ENCODE assay signal across 9 mouse cellular contexts in the genomic region with DNA sequence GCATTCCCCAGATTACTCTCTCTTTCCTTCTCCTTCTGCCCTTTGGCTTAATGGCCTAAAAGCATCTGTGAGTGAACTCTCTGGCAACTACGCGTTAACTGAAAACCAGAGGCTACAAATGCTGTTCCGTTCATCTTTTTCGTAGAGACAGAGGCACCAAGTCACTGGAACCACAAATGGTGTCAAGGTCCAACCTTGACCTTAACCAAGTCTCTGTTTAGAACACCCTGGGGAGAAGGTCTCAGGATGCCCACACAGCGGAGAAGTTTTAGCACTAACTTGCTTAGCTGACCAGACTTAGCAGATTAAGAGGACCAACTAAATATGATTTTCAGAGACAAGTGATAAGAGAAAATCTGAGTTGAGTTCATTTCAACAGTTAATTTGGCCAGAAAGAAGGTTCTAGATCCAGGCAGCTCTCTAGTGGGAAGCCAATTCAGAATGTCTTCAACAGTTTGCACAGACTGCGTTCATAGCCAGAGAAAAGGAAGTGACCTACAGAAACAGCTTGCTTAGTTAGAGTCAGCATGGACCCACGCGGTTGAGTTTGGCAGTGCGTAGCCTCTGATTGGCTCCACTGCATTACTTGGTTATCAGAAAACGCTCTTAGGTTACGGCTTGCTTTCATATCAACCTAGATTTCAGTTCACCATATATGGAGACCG.
A peak's percentile ranks its signal among the peaks of the same experiment; 100 is the strongest.
DNase-seq lines count a peak whose midpoint lies in the region; ATAC-seq and TF ChIP-seq lines count a peak whose summit lies in the region.
"Had no signal": no experiment of that assay in that cellular context is flagged by ENCODE, and none has a peak within 500 bp of the region (broad histone marks: within the 10 kb centered on the region; RNA-seq: fewer than 3 reads in every experiment).

No protein-coding gene starts in this region.

- intact Hi-C loops in gastrocnemius, adult 2 months (cut with DNase I): no loop called here
- intact Hi-C loops in gastrocnemius, postnatal 36 days (cut with DNase I): no loop called here

- no peak overlapping the region for H3K9ac ChIP-seq in heart, embryonic 16.5 days (ENCODE audit: low read length)
- H3K9ac ChIP-seq in liver, embryonic 16.5 days (ENCODE audit: low read depth, low read length): no peak overlapping the region

- DNase-seq in gastrocnemius, adult 2 months: no peak
- DNase-seq in gastrocnemius, postnatal 36 days: no peak
- peak; percentile 15 for DNase-seq in B cell, adult 2 months
- DNase-seq in spleen, postnatal 36 days (ENCODE audit: low spot score in 2 of 2): no peak
- DNase-seq in right cerebral cortex, adult 18-20 months: no peak
- DNase-seq: adrenal gland, adult 8-10 months had no signal

- H3K36me3 ChIP-seq in heart, embryonic 16.5 days (ENCODE audit: control insufficient read depth, insufficient read depth): no peaks in the 10 kb centered on the region
- H3K36me3 ChIP-seq in liver, embryonic 16.5 days (ENCODE audit: control insufficient read depth, insufficient read depth): no peaks in the 10 kb centered on the region

- H3K27ac ChIP-seq in gastrocnemius, adult 2 months: peak overlapping the region; percentile 88
- H3K27ac ChIP-seq in heart, embryonic 16.5 days (ENCODE audit: low read length): peak overlapping the region; percentile 66
- peak overlapping the region; percentile 21 for H3K27ac ChIP-seq in liver, embryonic 16.5 days (ENCODE audit: low read length)

- no peak for ATAC-seq in heart, embryonic 16.5 days (replicated peaks; ENCODE audit: extremely low read depth, insufficient read depth, low FRiP score)
- ATAC-seq in liver, embryonic 16.5 days (ENCODE audit: low read depth): no peak
- no peak for ATAC-seq in erythroid progenitor cell, adult 5-6 weeks (replicated peaks; ENCODE audit: low FRiP score, poor library complexity, severe bottlenecking)

- H3K9me3 ChIP-seq in heart, embryonic 16.5 days (replicated peaks; ENCODE audit: control insufficient read depth, low read length): no peaks in the 10 kb centered on the region
- no peaks in the 10 kb centered on the region for H3K9me3 ChIP-seq in liver, embryonic 16.5 days (replicated peaks; ENCODE audit: control insufficient read depth, low read length)

- H3K4me3 ChIP-seq in gastrocnemius, adult 2 months: no peak overlapping the region
- H3K4me3 ChIP-seq in heart, embryonic 16.5 days (ENCODE audit: low read length): no peak overlapping the region
- H3K4me3 ChIP-seq in liver, embryonic 16.5 days (ENCODE audit: low read depth, low read length): no peak overlapping the region

- WGBS in heart, embryonic 16.5 days: 75% methylated on average over 12 of the region's 12 CpGs
- WGBS in liver, embryonic 16.5 days (ENCODE audit: insufficient replicate concordance): 54% methylated on average over 12 of the region's 12 CpGs

- H3K27me3 ChIP-seq in heart, embryonic 16.5 days (ENCODE audit: control insufficient read depth, insufficient read depth, low read length): peaks cover 2% of the 10 kb centered on the region; the same call in 1 of the 2 replicates
- no peaks in the 10 kb centered on the region for H3K27me3 ChIP-seq in liver, embryonic 16.5 days (ENCODE audit: control insufficient read depth, insufficient read depth, low read depth, low read length)

- H3K4me1 ChIP-seq in heart, embryonic 16.5 days (ENCODE audit: control insufficient read depth, insufficient read depth, low read length): peaks cover 10% of the 10 kb centered on the region
- H3K4me1 ChIP-seq in liver, embryonic 16.5 days (ENCODE audit: control insufficient read depth, low read depth, low read length): peaks cover 5% of the 10 kb centered on the region; the same call in 1 of the 2 replicates

- no peak for TF ChIP-seq CTCF in gastrocnemius, adult 2 months (IDR thresholded peaks at IDR 0.05)

- no peak overlapping the region for H3K4me2 ChIP-seq in heart, embryonic 16.5 days (ENCODE audit: low read depth, low read length)
- H3K4me2 ChIP-seq in liver, embryonic 16.5 days (ENCODE audit: low read depth, low read length): no peak overlapping the region

Comparison
In these comparisons a context has a peak if more than half of its experiments do, and no peak if none do; other contexts are left out.
1. DNase-seq: peak in B cell, adult 2 months (2 of 2); none in gastrocnemius, adult 2 months (single experiment), gastrocnemius, postnatal 36 days (0 of 2), spleen, postnatal 36 days (0 of 2) and right cerebral cortex, adult 18-20 months (single experiment).
2. H3K27ac ChIP-seq: peak in every context shown above with its lines; median percentile 88 in gastrocnemius, adult 2 months; 66 in heart, embryonic 16.5 days; 21 in liver, embryonic 16.5 days.